Mouse (Mus musculus): ENCODE results near the gene Ncoa3.

DNA sequence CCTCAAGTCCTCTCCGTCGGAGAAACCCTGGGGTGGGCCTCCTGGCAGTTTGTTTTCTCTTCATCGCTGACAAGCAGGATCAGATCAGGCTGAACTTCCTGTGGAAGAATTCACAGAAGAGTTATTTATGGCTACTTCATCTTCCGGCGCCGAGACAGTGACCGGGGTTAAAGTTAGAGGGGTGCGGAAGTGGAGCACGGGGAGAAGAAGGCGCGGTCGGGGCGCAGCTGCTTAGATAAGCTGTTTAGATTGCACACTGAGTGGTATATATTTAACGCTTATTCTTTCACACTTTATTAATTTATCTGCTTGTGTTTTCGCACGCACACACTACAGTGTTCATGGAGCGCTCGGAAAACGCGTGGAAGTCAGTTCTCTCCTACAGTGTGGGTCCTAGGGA lies 37.6 kb upstream of the Ncoa3 start:
- TF ChIP-seq CTCF (IDR thresholded peaks at IDR 0.05; ENCODE audit: low read depth) (no peak), EP300 (IDR thresholded peaks at IDR 0.05; ENCODE audit: low read depth) (no peak)
